Mouse (Mus musculus): ENCODE results near the gene Erich3. TPM values are rescaled to one million over a fixed set of nuclear protein-coding genes. Genes with fewer than 3 reads are reported as not detected.

Erich3 gene
- polyA plus RNA-seq, 1 experiment from 2014 or later = 0.29 TPM

- no peak overlapping the region for H3K4me2 ChIP-seq (replicated peaks; ENCODE audit: low read depth, low read length)
- H3K27me3 ChIP-seq (ENCODE audit: control insufficient read depth, insufficient read depth, low read length) = no peaks in the 10 kb centered on the region
- ATAC-seq (ENCODE audit: low FRiP score) (no peak), DNase-seq (ENCODE audit: low spot score) (no peak)
- H3K27ac ChIP-seq (ENCODE audit: low read depth, low read length) = no peak overlapping the region
- H3K9me3 ChIP-seq (ENCODE audit: control insufficient read depth, low read length) = no peaks in the 10 kb centered on the region
- WGBS = 89% methylated on average over 7 of the region's 7 CpGs
- no peak overlapping the region for H3K9ac ChIP-seq (ENCODE audit: low read depth, low read length)
- H3K4me3 ChIP-seq (ENCODE audit: low read depth, low read length) = no peak overlapping the region
- H3K4me1 ChIP-seq (replicated peaks; ENCODE audit: control insufficient read depth, insufficient read depth, low read length) = no peaks in the 10 kb centered on the region
- H3K36me3 ChIP-seq (ENCODE audit: control insufficient read depth, insufficient read depth, low read length) = no peaks in the 10 kb centered on the region
These were observed 100.5 kb downstream of the Erich3 start for GRCm38 (mm10) chr3:154764115-154764514.

GRCm38 (mm10) chr3:154766321-154766720 lies 102.7 kb downstream of the Erich3 start:
- H3K36me3 ChIP-seq (ENCODE audit: control insufficient read depth, insufficient read depth, low read length) = no peaks in the 10 kb centered on the region
- H3K9ac ChIP-seq (ENCODE audit: low read depth, low read length) = no peak overlapping the region
- no peaks in the 10 kb centered on the region for H3K9me3 ChIP-seq (ENCODE audit: control insufficient read depth, low read length)
- no peak overlapping the region for H3K27ac ChIP-seq (ENCODE audit: low read depth, low read length)
- no peaks in the 10 kb centered on the region for H3K4me1 ChIP-seq (replicated peaks; ENCODE audit: control insufficient read depth, insufficient read depth, low read length)
- no peak overlapping the region for H3K4me2 ChIP-seq (replicated peaks; ENCODE audit: low read depth, low read length)
- DNase-seq (ENCODE audit: low spot score) = no peak
- 77% methylated on average over 4 of the region's 4 CpGs for WGBS
- no peak overlapping the region for H3K4me3 ChIP-seq (ENCODE audit: low read depth, low read length)
- no peaks in the 10 kb centered on the region for H3K27me3 ChIP-seq (ENCODE audit: control insufficient read depth, insufficient read depth, low read length)
- ATAC-seq (ENCODE audit: low FRiP score) = no peak

GRCm38 (mm10) chr3:154771651-154772050 lies 108.0 kb downstream of the Erich3 start:
- DNase-seq (ENCODE audit: low spot score) (no peak), ATAC-seq (ENCODE audit: low FRiP score) (no peak)
- Histone ChIP-seq H3K27me3 (ENCODE audit: control insufficient read depth, insufficient read depth, low read length) (no peaks in the 10 kb centered on the region), H3K27ac (ENCODE audit: low read depth, low read length) (no peak overlapping the region), H3K9ac (ENCODE audit: low read depth, low read length) (no peak overlapping the region), H3K9me3 (ENCODE audit: control insufficient read depth, low read length) (no peaks in the 10 kb centered on the region), H3K4me2 (replicated peaks; ENCODE audit: low read depth, low read length) (no peak overlapping the region), H3K4me3 (ENCODE audit: low read depth, low read length) (no peak overlapping the region), H3K36me3 (ENCODE audit: control insufficient read depth, insufficient read depth, low read length) (no peaks in the 10 kb centered on the region), H3K4me1 (replicated peaks; ENCODE audit: control insufficient read depth, insufficient read depth, low read length) (no peaks in the 10 kb centered on the region)
- 84% methylated on average over 2 of the region's 2 CpGs for WGBS

GRCm38 (mm10) chr3:154778836-154779595 lies 115.4 kb downstream of the Erich3 start:
- H3K9me3 ChIP-seq (ENCODE audit: control insufficient read depth, low read length) = no peaks in the 10 kb centered on the region
- no peak for DNase-seq (ENCODE audit: low spot score)
- no peaks in the 10 kb centered on the region for H3K4me1 ChIP-seq (replicated peaks; ENCODE audit: control insufficient read depth, insufficient read depth, low read length)
- no peak overlapping the region for H3K9ac ChIP-seq (ENCODE audit: low read depth, low read length)
- peak; percentile 61 for ATAC-seq (ENCODE audit: low FRiP score)
- H3K36me3 ChIP-seq (ENCODE audit: control insufficient read depth, insufficient read depth, low read length) = no peaks in the 10 kb centered on the region
- no peak overlapping the region for H3K27ac ChIP-seq (ENCODE audit: low read depth, low read length)
- no peak overlapping the region for H3K4me2 ChIP-seq (replicated peaks; ENCODE audit: low read depth, low read length)
- H3K27me3 ChIP-seq (ENCODE audit: control insufficient read depth, insufficient read depth, low read length) = no peaks in the 10 kb centered on the region
- 68% methylated on average over 6 of the region's 6 CpGs for WGBS
- H3K4me3 ChIP-seq (ENCODE audit: low read depth, low read length) = no peak overlapping the region

GRCm38 (mm10) chr3:154786354-154786753 lies 122.7 kb downstream of the Erich3 start:
- H3K4me1 ChIP-seq (replicated peaks; ENCODE audit: control insufficient read depth, insufficient read depth, low read length) = no peaks in the 10 kb centered on the region
- H3K36me3 ChIP-seq (ENCODE audit: control insufficient read depth, insufficient read depth, low read length) = no peaks in the 10 kb centered on the region
- H3K9ac ChIP-seq (ENCODE audit: low read depth, low read length) = no peak overlapping the region
- no peak overlapping the region for H3K4me2 ChIP-seq (replicated peaks; ENCODE audit: low read depth, low read length)
- ATAC-seq (ENCODE audit: low FRiP score) (no peak), DNase-seq (ENCODE audit: low spot score) (no peak)
- H3K27ac ChIP-seq (ENCODE audit: low read depth, low read length) = no peak overlapping the region
- H3K4me3 ChIP-seq (ENCODE audit: low read depth, low read length) = no peak overlapping the region
- no peaks in the 10 kb centered on the region for H3K9me3 ChIP-seq (ENCODE audit: control insufficient read depth, low read length)
- WGBS = 90% methylated on average over 9 of the region's 9 CpGs
- no peaks in the 10 kb centered on the region for H3K27me3 ChIP-seq (ENCODE audit: control insufficient read depth, insufficient read depth, low read length)

- Histone ChIP-seq H3K27ac (ENCODE audit: low read depth, low read length) (no peak overlapping the region), H3K4me1 (replicated peaks; ENCODE audit: control insufficient read depth, insufficient read depth, low read length) (no peaks in the 10 kb centered on the region), H3K27me3 (ENCODE audit: control insufficient read depth, insufficient read depth, low read length) (no peaks in the 10 kb centered on the region), H3K4me2 (replicated peaks; ENCODE audit: low read depth, low read length) (no peak overlapping the region), H3K9me3 (ENCODE audit: control insufficient read depth, low read length) (no peaks in the 10 kb centered on the region), H3K9ac (ENCODE audit: low read depth, low read length) (no peak overlapping the region), H3K36me3 (ENCODE audit: control insufficient read depth, insufficient read depth, low read length) (no peaks in the 10 kb centered on the region), H3K4me3 (ENCODE audit: low read depth, low read length) (no peak overlapping the region)
- ATAC-seq (ENCODE audit: low FRiP score) (no peak), DNase-seq (ENCODE audit: low spot score) (no peak)
- 84% methylated on average over 3 of the region's 3 CpGs for WGBS
These were observed 124.0 kb downstream of the Erich3 start for GRCm38 (mm10) chr3:154787611-154788010.

- Histone ChIP-seq H3K9me3 (ENCODE audit: control insufficient read depth, low read length) (no peaks in the 10 kb centered on the region), H3K4me2 (replicated peaks; ENCODE audit: low read depth, low read length) (no peak overlapping the region), H3K4me3 (ENCODE audit: low read depth, low read length) (no peak overlapping the region), H3K36me3 (ENCODE audit: control insufficient read depth, insufficient read depth, low read length) (no peaks in the 10 kb centered on the region), H3K9ac (ENCODE audit: low read depth, low read length) (no peak overlapping the region), H3K4me1 (replicated peaks; ENCODE audit: control insufficient read depth, insufficient read depth, low read length) (no peaks in the 10 kb centered on the region), H3K27ac (ENCODE audit: low read depth, low read length) (no peak overlapping the region), H3K27me3 (ENCODE audit: control insufficient read depth, insufficient read depth, low read length) (no peaks in the 10 kb centered on the region)
- no peak for DNase-seq (ENCODE audit: low spot score)
- ATAC-seq (ENCODE audit: low FRiP score) = no peak
- 86% methylated on average over 4 of the region's 4 CpGs for WGBS
These were observed 129.9 kb downstream of the Erich3 start for GRCm38 (mm10) chr3:154793571-154793970.

GRCm38 (mm10) chr3:154798806-154799205 lies 135.1 kb downstream of the Erich3 start:
- Histone ChIP-seq H3K4me2 (replicated peaks; ENCODE audit: low read depth, low read length) (no peak overlapping the region), H3K9ac (ENCODE audit: low read depth, low read length) (no peak overlapping the region), H3K27ac (ENCODE audit: low read depth, low read length) (no peak overlapping the region), H3K4me3 (ENCODE audit: low read depth, low read length) (no peak overlapping the region), H3K9me3 (ENCODE audit: control insufficient read depth, low read length) (no peaks in the 10 kb centered on the region), H3K27me3 (ENCODE audit: control insufficient read depth, insufficient read depth, low read length) (no peaks in the 10 kb centered on the region), H3K36me3 (ENCODE audit: control insufficient read depth, insufficient read depth, low read length) (no peaks in the 10 kb centered on the region), H3K4me1 (replicated peaks; ENCODE audit: control insufficient read depth, insufficient read depth, low read length) (no peaks in the 10 kb centered on the region)
- DNase-seq (ENCODE audit: low spot score) = no peak
- WGBS = 84% methylated on average over 4 of the region's 4 CpGs
- no peak for ATAC-seq (ENCODE audit: low FRiP score)

GRCm38 (mm10) chr3:154800454-154800853 lies 136.8 kb downstream of the Erich3 start:
- no peaks in the 10 kb centered on the region for H3K27me3 ChIP-seq (ENCODE audit: control insufficient read depth, insufficient read depth, low read length)
- H3K4me2 ChIP-seq (replicated peaks; ENCODE audit: low read depth, low read length) = no peak overlapping the region
- no peak overlapping the region for H3K4me3 ChIP-seq (ENCODE audit: low read depth, low read length)
- no peak overlapping the region for H3K9ac ChIP-seq (ENCODE audit: low read depth, low read length)
- no peaks in the 10 kb centered on the region for H3K9me3 ChIP-seq (ENCODE audit: control insufficient read depth, low read length)
- no peaks in the 10 kb centered on the region for H3K4me1 ChIP-seq (replicated peaks; ENCODE audit: control insufficient read depth, insufficient read depth, low read length)
- ATAC-seq (ENCODE audit: low FRiP score) (no peak), DNase-seq (ENCODE audit: low spot score) (no peak)
- WGBS = 87% methylated on average over 8 of the region's 8 CpGs
- H3K27ac ChIP-seq (ENCODE audit: low read depth, low read length) = no peak overlapping the region
- no peaks in the 10 kb centered on the region for H3K36me3 ChIP-seq (ENCODE audit: control insufficient read depth, insufficient read depth, low read length)

Measured in hindbrain, embryonic 11.5 days (tissue).